Mouse (Mus musculus): ENCODE results near the gene Rusc1.

The Rusc1 gene

GRCm38 (mm10) chr3:89093175-89093574 lies at the start of gene Rusc1:
Gene Rusc1, minus strand, starts transcription at chr3:89093311.
- peak; percentile 89 for DNase-seq

- DNase-seq, result no peak
Observed at GRCm38 (mm10) chr3:89136365-89136764, 43.3 kb upstream of the Rusc1 start.

GRCm38 (mm10) chr3:89135958-89136357 lies 42.8 kb upstream of the Rusc1 start, which contains the start of gene Pklr:
Gene Pklr, plus strand, starts transcription at chr3:89136142.
- DNase-seq, result no peak

GRCm38 (mm10) chr3:89133752-89134151 lies 40.6 kb upstream of the Rusc1 start:
- DNase-seq, result no peak

- DNase-seq, result no peak
Observed at GRCm38 (mm10) chr3:89133063-89133450, 39.9 kb upstream of the Rusc1 start.

GRCm38 (mm10) chr3:89132285-89133062 lies 39.4 kb upstream of the Rusc1 start:
- DNase-seq, result peak; percentile 49

DNA sequence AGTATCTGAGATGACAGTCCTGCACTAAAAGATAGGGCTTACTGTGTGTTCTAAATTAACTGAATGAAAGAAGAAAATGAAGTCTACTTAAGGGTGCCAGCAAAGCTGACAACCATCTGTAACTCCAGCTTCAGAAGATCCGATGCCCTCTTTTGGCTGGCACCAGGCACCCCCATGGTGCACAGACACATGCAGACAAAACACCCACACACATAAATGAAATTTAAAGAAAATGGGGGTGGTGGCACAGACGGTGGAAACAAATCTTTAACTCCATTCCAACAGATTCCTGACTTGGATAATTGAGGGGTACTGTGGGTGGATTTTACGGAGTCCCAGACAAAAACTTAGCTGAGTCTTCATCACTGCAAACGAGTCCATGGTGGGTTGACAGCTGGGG lies 38.7 kb upstream of the Rusc1 start:
- DNase-seq, result no peak

- DNase-seq, result no peak
Observed at GRCm38 (mm10) chr3:89129908-89130307, 36.8 kb upstream of the Rusc1 start.

GRCm38 (mm10) chr3:89125981-89126380 lies 32.9 kb upstream of the Rusc1 start:
- no peak for DNase-seq

- DNase-seq, result no peak
Observed at GRCm38 (mm10) chr3:89124241-89124640, 31.1 kb upstream of the Rusc1 start.

- no peak for DNase-seq
Observed at GRCm38 (mm10) chr3:89123313-89123712, 30.2 kb upstream of the Rusc1 start.

- no peak for DNase-seq
Observed at GRCm38 (mm10) chr3:89115522-89115921, 22.4 kb upstream of the Rusc1 start.

DNA sequence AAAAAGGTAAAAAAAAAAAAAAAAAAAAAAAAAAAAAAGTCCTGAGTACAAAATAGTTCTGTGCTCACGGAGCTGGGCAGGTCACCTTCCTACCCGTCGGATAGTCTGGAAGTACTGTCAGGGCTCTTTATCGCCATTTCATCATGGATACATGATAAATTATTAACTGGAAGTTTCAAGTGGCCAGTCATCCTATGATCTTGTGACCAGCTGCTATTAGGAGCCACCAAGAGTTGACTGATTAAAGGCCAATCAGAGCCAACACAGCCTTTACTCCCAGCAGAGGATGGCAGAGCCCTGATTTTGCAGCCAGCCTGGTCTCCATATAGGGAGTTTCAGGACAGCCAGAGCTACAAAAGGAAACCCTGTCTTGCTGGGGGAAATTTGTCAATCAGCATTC lies 19.9 kb upstream of the Rusc1 start:
- no peak for DNase-seq

DNA sequence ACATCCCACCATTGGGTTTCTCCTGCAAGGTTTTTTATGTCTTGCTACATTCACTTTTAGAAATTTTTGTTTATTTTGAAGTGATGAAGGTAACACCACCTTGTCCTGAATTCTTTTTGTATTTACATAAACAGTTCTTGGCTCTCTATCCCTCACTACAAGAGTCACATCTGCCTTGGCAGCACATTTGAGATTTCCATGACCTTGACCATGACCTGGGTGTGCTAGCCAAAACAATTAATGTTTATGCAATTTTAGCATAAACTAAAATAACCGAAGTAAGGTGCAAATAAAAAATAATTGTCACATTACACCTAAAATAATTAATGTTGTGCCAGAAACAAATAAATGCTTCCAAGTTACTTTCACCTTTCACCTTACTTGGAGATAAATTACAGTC lies 15.0 kb upstream of the Rusc1 start:
- no peak for DNase-seq

- DNase-seq, result no peak
Observed at GRCm38 (mm10) chr3:89107545-89107944, 14.4 kb upstream of the Rusc1 start.

DNA sequence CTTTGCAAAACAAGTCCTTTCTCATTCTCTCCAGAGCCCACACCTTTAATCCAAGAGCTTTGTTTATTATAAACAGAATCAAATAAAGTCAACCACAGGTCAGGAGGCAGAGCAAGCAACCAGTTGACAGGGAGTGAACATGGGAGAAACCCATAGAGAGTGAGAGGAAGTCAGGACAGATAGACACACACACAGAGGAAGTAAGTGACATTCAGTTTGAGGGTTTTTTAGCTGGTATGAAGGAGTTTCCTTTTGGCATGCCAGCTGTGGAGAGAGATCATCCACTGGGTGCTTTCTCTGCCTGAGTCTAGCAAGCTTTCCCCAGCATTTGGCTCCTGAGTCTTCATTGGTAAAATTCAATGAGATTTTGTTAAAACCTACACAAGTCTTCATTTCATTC lies 13.8 kb upstream of the Rusc1 start:
- DNase-seq, result no peak

DNA sequence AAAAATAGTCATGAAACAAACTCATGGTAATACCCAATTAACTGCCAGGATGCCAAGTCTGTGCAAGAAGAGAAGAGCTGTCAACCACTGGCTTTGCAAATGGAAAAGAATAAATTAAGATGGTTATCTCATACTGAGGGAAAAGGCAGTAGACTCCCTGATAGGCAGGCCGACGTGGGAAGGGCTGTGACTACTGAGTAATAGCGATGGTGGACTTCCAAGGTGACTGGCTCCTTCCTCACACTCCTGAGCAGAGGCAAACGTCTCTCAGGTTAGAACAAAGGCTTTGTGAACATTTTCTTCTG lies 10.1 kb upstream of the Rusc1 start:
- no peak for DNase-seq

GRCm38 (mm10) chr3:89102495-89103290 lies 9.6 kb upstream of the Rusc1 start:
- no peak for DNase-seq

DNA sequence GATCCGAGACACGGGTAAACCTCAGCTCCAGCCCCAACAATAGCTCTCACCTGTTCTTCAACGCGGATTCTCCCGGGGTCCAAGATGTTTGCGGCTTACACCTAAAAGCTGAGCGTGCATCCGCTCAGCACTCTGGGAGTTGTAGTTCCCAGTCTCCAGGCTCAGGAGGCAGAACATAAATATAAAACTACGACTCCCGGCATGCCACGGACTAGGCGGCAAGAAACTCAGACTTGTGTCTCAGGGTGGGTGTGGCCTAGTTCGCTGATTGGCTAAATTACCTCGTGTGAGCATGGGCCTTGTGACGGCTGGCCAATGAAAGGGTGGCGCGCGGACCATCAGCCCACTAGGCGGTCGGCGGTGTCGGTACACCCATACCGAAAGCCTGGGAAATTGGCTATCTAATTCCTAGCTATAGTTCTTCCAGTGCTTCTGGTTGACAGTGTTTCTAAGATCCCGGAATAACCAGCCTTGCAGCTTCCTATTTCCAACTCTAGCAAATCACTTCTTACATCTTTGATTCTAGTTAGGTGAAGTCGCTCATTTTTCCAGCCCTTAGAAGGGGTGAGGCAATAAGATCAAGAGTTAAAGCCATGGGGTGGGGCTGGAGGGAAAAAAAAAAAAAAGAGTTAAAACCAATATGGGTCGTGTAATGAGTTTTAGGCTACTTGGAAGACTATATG lies 8.8 kb upstream of the Rusc1 start, which contains the start of gene Fdps:
Gene Fdps (minus strand): TSS at position 148 of the 683 bp plus-strand sequence.
- DNase-seq, result peak; percentile 87

DNA sequence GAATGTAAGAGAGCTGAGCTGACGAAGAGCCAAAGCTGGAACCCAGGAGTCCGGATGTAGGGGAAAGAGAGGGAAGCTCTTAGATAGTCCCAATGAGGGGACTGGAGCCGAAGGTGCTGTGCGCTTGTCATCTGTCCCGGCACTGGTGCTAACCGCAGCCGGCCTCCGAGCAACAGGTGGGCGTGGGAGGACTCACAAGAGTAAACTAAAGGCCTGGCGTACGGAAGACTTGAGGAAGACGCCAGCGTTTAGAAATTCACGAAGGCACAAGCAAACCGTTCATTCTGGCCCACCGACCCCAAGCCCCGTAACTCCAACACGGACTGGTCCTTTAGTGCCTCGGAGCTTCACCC lies 8.3 kb upstream of the Rusc1 start:
- DNase-seq, result peak; percentile 49

GRCm38 (mm10) chr3:89100811-89101210 lies 7.7 kb upstream of the Rusc1 start, which contains the start of gene Gm43738:
Gene Gm43738, minus strand, starts transcription at chr3:89101099.
- DNase-seq, result peak; percentile 56

DNA sequence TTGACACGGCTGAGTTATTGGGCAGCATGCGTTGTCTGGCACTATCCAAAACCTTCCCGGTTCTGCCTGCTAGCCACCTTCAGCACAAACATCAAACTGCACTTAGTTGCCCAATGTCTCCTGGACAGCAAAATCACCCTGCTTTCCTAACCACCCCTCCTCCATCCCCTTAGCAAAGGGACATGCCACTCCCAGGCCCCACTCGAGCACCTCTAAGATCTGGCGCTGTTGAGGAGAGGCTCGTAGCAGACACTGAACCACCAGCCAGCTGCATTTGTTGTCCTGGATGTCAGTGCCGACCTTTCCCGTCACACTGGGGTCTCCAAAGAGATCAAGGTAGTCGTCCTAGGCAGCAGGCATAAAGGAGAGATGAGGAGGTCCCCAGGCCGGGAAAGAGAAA lies 910 bp upstream of the Rusc1 start:
- no peak for DNase-seq

DNA sequence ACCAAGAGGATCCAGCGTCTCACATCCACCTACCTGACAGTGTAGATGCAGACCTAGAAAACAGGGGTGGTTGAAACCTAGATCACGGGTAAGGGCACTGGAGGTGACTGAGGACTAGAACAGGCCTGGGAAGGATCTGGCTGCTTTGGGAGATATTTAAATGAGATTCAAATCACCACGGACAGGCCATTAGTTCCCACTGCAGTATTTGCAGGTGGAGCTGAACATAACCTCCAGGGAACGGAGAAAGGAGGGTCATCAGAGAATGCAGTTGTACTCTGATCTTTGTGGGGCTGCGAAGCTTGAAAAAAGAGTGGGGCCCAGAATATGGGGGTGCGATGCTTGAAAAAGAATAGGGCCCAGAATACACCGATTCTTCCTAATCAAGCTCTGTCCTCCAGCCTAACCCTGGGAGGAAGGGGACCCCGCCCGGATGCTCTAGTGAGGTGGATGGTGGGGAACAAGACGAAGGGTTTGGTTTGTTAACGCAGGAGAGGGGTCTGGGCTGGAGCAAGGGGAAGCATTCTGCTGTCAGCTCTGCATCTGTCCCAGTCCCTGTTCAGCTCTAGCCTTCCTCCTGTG lies 511 bp downstream of the Rusc1 start:
- peak; percentile 35 for DNase-seq
